Mouse (Mus musculus): Measurements from ENCODE around the gene Sipa1l2. TPM values are rescaled to one million over a fixed set of nuclear protein-coding genes. Genes with fewer than 3 reads are reported as not detected.

The Sipa1l2 gene
- total and polyA plus RNA-seq, 3 experiments, result 0.05 TPM; not detected in 2

GRCm38 (mm10) chr8:125603312-125603840 is 33.8 kb upstream of the Sipa1l2 start:
- ATAC-seq (ENCODE audit: extremely low read depth, insufficient number of reproducible peaks, low FRiP score, poor library complexity, severe bottlenecking), result no peak
- no peaks in the 10 kb centered on the region for H3K36me3 ChIP-seq (replicated peaks)
- no peaks in the 10 kb centered on the region for H3K27me3 ChIP-seq (ENCODE audit: insufficient read depth, low read length)
- no peak overlapping the region for H3K4me3 ChIP-seq (ENCODE audit: low read depth, low read length)
- H3K4me1 ChIP-seq (ENCODE audit: insufficient read depth, low read depth, low read length), result no peaks in the 10 kb centered on the region
- no peak for TF ChIP-seq GATA2 (IDR thresholded peaks at IDR 0.05; ENCODE audit: borderline replicate concordance, low read depth, low read length)
- TF ChIP-seq GATA1 (IDR thresholded peaks at IDR 0.05; ENCODE audit: borderline replicate concordance, low read length), result no peak
- TF ChIP-seq POLR2AphosphoS5 (IDR thresholded peaks at IDR 0.05; ENCODE audit: insufficient replicate concordance, low read depth, low read length), result no peak
- no peak for TF ChIP-seq CTCF (IDR thresholded peaks at IDR 0.05; ENCODE audit: low read depth, low read length)
- no peak for TF ChIP-seq TAL1 (conservative IDR thresholded peaks at IDR 0.05; ENCODE audit: low read depth, low read length)
- no peak for DNase-seq (ENCODE audit: low spot score)
- H3K9me3 ChIP-seq (replicated peaks), result peaks cover 83% of the 10 kb centered on the region

- no peak overlapping the region for H3K4me3 ChIP-seq (ENCODE audit: low read depth, low read length)
- peaks cover 79% of the 10 kb centered on the region for H3K9me3 ChIP-seq (replicated peaks)
- no peaks in the 10 kb centered on the region for H3K27me3 ChIP-seq (ENCODE audit: insufficient read depth, low read length)
- H3K36me3 ChIP-seq (replicated peaks), result no peaks in the 10 kb centered on the region
- DNase-seq (ENCODE audit: low spot score), result no peak
- TF ChIP-seq TAL1 (conservative IDR thresholded peaks at IDR 0.05; ENCODE audit: low read depth, low read length), result no peak
- no peak for TF ChIP-seq GATA2 (IDR thresholded peaks at IDR 0.05; ENCODE audit: borderline replicate concordance, low read depth, low read length)
- TF ChIP-seq CTCF (IDR thresholded peaks at IDR 0.05; ENCODE audit: low read depth, low read length), result no peak
- TF ChIP-seq POLR2AphosphoS5 (IDR thresholded peaks at IDR 0.05; ENCODE audit: insufficient replicate concordance, low read depth, low read length), result no peak
- no peak for TF ChIP-seq GATA1 (IDR thresholded peaks at IDR 0.05; ENCODE audit: borderline replicate concordance, low read length)
- H3K4me1 ChIP-seq (ENCODE audit: insufficient read depth, low read depth, low read length), result no peaks in the 10 kb centered on the region
- ATAC-seq (ENCODE audit: extremely low read depth, insufficient number of reproducible peaks, low FRiP score, poor library complexity, severe bottlenecking), result no peak
Measured at GRCm38 (mm10) chr8:125600033-125600686, 30.6 kb upstream of the Sipa1l2 start.

GRCm38 (mm10) chr8:125595571-125596508 is 26.2 kb upstream of the Sipa1l2 start:
- H3K4me1 ChIP-seq (ENCODE audit: insufficient read depth, low read depth, low read length), result no peaks in the 10 kb centered on the region
- ATAC-seq (ENCODE audit: extremely low read depth, insufficient number of reproducible peaks, low FRiP score, poor library complexity, severe bottlenecking) (no peak), DNase-seq (ENCODE audit: low spot score) (no peak)
- TF ChIP-seq POLR2AphosphoS5 (IDR thresholded peaks at IDR 0.05; ENCODE audit: insufficient replicate concordance, low read depth, low read length) (no peak), GATA1 (IDR thresholded peaks at IDR 0.05; ENCODE audit: borderline replicate concordance, low read length) (no peak), CTCF (IDR thresholded peaks at IDR 0.05; ENCODE audit: low read depth, low read length) (no peak), GATA2 (IDR thresholded peaks at IDR 0.05; ENCODE audit: borderline replicate concordance, low read depth, low read length) (no peak), TAL1 (conservative IDR thresholded peaks at IDR 0.05; ENCODE audit: low read depth, low read length) (no peak)
- H3K4me3 ChIP-seq (ENCODE audit: low read depth, low read length), result no peak overlapping the region
- H3K36me3 ChIP-seq (replicated peaks), result no peaks in the 10 kb centered on the region
- H3K27me3 ChIP-seq (ENCODE audit: insufficient read depth, low read length), result no peaks in the 10 kb centered on the region
- peaks cover 68% of the 10 kb centered on the region for H3K9me3 ChIP-seq (replicated peaks)

GRCm38 (mm10) chr8:125590363-125590762 is 20.8 kb upstream of the Sipa1l2 start:
- no peak for ATAC-seq (ENCODE audit: extremely low read depth, insufficient number of reproducible peaks, low FRiP score, poor library complexity, severe bottlenecking)
- H3K36me3 ChIP-seq (replicated peaks), result no peaks in the 10 kb centered on the region
- H3K4me1 ChIP-seq (ENCODE audit: insufficient read depth, low read depth, low read length), result no peaks in the 10 kb centered on the region
- DNase-seq (ENCODE audit: low spot score), result no peak
- H3K9me3 ChIP-seq (replicated peaks), result peaks cover 84% of the 10 kb centered on the region
- no peaks in the 10 kb centered on the region for H3K27me3 ChIP-seq (ENCODE audit: insufficient read depth, low read length)
- TF ChIP-seq GATA2 (IDR thresholded peaks at IDR 0.05; ENCODE audit: borderline replicate concordance, low read depth, low read length) (no peak), TAL1 (conservative IDR thresholded peaks at IDR 0.05; ENCODE audit: low read depth, low read length) (no peak), GATA1 (IDR thresholded peaks at IDR 0.05; ENCODE audit: borderline replicate concordance, low read length) (no peak), CTCF (IDR thresholded peaks at IDR 0.05; ENCODE audit: low read depth, low read length) (no peak), POLR2AphosphoS5 (IDR thresholded peaks at IDR 0.05; ENCODE audit: insufficient replicate concordance, low read depth, low read length) (no peak)
- H3K4me3 ChIP-seq (ENCODE audit: low read depth, low read length), result no peak overlapping the region

GRCm38 (mm10) chr8:125586587-125586986 is 17.0 kb upstream of the Sipa1l2 start:
- H3K9me3 ChIP-seq (replicated peaks), result peaks cover 87% of the 10 kb centered on the region
- H3K4me3 ChIP-seq (ENCODE audit: low read depth, low read length), result no peak overlapping the region
- DNase-seq (ENCODE audit: low spot score) (no peak), ATAC-seq (ENCODE audit: extremely low read depth, insufficient number of reproducible peaks, low FRiP score, poor library complexity, severe bottlenecking) (no peak)
- TF ChIP-seq POLR2AphosphoS5 (IDR thresholded peaks at IDR 0.05; ENCODE audit: insufficient replicate concordance, low read depth, low read length), result no peak
- TF ChIP-seq TAL1 (conservative IDR thresholded peaks at IDR 0.05; ENCODE audit: low read depth, low read length), result no peak
- no peak for TF ChIP-seq CTCF (IDR thresholded peaks at IDR 0.05; ENCODE audit: low read depth, low read length)
- no peak for TF ChIP-seq GATA2 (IDR thresholded peaks at IDR 0.05; ENCODE audit: borderline replicate concordance, low read depth, low read length)
- TF ChIP-seq GATA1 (IDR thresholded peaks at IDR 0.05; ENCODE audit: borderline replicate concordance, low read length), result no peak
- no peaks in the 10 kb centered on the region for H3K4me1 ChIP-seq (ENCODE audit: insufficient read depth, low read depth, low read length)
- H3K36me3 ChIP-seq (replicated peaks), result no peaks in the 10 kb centered on the region
- H3K27me3 ChIP-seq (ENCODE audit: insufficient read depth, low read length), result no peaks in the 10 kb centered on the region

- Histone ChIP-seq H3K36me3 (replicated peaks) (no peaks in the 10 kb centered on the region), H3K4me3 (ENCODE audit: low read depth, low read length) (no peak overlapping the region), H3K27me3 (ENCODE audit: insufficient read depth, low read length) (no peaks in the 10 kb centered on the region), H3K4me1 (ENCODE audit: insufficient read depth, low read depth, low read length) (no peaks in the 10 kb centered on the region), H3K9me3 (replicated peaks) (peaks cover 85% of the 10 kb centered on the region)
- DNase-seq (ENCODE audit: low spot score) (no peak), ATAC-seq (ENCODE audit: extremely low read depth, insufficient number of reproducible peaks, low FRiP score, poor library complexity, severe bottlenecking) (no peak)
- TF ChIP-seq TAL1 (conservative IDR thresholded peaks at IDR 0.05; ENCODE audit: low read depth, low read length) (no peak), POLR2AphosphoS5 (IDR thresholded peaks at IDR 0.05; ENCODE audit: insufficient replicate concordance, low read depth, low read length) (no peak), GATA2 (IDR thresholded peaks at IDR 0.05; ENCODE audit: borderline replicate concordance, low read depth, low read length) (no peak), CTCF (IDR thresholded peaks at IDR 0.05; ENCODE audit: low read depth, low read length) (no peak), GATA1 (IDR thresholded peaks at IDR 0.05; ENCODE audit: borderline replicate concordance, low read length) (no peak)
Measured at GRCm38 (mm10) chr8:125584276-125584675, 14.7 kb upstream of the Sipa1l2 start.
